Mouse (Mus musculus) cerebellum, adult 9-10 months (tissue): Measurements from ENCODE around the gene Rps16.

Experiments used
- DNase-seq: peaks from one replicate; pipeline ENCODE4 v3.0.0; 2022

The Rps16 gene

DNA sequence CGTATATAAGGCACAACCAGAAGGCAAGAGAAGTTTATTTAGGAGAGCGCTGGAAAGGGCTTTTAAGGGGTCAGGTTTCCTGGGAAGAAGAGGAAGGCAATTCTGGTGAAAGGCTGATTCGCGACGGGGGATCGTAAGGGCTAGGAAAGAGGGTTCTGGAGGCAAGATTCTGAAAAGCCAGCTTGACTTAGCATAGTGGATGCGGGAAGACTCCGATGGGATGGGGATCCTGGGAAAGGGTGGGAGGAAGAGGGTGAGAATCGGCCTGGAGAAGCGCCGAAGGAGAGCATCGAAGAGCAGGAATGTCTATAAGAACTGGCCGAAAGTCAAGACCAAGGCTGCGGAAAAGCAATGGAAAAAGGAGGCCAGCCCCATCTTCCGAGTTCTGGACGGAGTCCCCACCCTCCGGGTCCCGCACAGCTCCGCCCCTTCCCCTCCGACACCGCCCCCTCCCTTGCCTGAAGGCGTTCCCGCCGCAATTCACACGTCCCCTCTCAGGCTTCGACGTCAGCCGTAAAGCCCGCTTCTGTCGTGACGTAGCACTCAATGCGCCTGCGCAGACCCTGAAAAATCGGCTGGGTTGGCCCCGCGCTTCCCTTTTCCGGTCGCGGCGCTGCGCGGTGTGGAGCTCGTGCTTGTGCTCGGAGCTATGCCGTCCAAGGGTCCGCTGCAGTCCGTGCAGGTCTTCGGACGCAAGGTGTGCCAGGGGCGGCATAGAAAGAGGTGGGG, at the start of gene Rps16:
Rps16 (plus strand) TSS at position 498 of the 729 bp plus-strand sequence.
- DNase-seq = peak; percentile 96

DNA sequence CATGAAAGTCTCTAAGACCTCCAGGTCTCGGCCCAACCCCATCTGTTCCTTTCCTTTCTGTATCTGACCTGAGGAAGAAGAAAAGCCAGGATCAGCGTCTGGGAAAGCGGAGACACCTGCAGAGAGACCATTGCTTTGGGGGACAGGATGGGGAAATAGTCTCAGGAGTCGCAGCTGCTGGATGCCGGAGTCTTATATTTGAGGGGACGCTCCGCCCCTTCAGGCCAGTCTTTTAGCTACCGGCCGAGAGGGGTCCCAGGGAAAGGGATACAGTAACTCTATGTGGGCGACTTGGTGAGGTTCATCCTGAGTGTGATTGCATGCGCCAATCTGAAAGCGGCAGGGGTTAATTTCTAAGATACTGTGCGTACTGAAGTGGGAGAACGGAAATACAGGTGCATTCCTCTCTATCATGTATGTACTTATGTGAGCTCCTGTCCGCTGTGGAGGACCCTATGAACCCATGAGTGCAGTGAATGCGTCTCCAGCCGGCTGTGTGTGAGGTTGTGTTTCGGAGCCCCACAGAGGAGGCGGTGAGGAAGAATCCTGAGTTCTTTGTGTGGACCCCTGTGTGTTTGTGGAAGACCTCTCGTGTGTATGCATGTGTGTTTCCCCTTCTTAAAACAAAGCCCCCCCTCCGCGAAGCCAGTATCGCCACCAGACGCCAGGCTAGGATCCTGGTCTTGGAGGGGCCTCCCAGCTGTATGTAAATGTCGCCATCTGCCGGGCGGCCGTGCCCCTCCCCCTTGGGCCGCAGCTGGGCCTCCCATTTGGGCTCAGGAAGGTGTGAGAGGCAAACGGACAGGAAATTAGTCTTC, 48.6 kb upstream of the Rps16 start, which contains the start of gene Dll3:
Dll3 (minus strand) TSS at position 623 of the 818 bp plus-strand sequence.
- DNase-seq = no peak

DNA sequence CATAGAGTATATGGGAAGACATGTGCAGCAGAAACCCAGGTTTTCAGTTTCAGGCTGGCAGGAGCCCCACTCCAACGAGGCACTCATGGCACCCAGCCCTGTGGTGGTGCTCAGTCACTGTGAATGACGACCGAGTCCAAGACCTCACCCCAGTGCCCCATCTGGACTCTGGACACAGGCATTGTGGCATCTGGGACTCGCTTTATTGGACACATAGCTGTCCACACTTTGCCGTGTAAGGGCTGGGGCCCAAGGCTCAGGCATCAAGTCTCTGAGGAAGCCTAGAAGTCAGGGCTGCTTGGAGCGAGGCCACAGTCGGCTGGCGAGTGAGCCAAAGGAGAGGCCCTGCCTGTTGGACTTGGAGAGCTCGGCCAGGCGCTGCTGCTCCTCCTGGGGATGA, 44.8 kb upstream of the Rps16 start:
- no peak for DNase-seq

DNA sequence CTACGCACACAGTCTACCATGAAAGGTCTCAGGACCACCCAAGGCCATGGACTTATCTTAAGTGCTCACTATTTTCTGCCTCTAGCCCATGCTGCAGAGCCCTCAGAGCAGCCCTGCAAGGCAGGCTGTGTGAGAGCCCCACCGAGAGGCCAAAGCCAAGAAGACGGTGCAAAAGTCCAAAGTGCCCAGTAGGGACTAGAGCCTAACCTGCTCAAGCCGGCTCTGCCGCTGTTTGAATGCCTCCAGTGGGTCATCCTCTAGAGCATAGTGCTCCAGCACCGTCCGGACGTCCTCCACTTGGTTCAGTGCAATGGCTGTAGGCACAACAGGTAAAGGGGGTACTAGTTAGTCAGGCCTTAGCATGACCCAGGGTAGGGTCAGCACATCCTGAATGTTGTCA, 44.2 kb upstream of the Rps16 start:
- DNase-seq = no peak

DNA sequence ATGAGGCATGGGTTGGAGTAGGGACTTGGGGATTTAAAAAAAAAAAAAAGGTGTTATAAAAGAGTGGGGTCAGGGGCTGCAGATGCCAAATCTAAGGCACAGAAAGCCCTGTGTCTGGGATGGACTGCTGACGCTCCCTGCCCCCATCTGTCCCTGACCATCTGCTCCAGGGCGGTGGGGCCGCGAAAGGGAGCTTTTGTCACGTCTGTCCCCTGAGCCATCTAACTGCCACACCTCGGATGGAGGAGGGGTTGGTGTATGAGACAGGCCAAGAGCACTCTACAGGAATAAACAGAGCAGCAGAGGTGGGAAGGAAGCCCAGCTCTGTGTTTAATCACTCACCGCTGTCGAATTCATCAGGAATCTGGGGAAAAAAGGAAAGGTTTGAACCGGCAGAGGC, 40.7 kb upstream of the Rps16 start:
- DNase-seq = no peak

DNA sequence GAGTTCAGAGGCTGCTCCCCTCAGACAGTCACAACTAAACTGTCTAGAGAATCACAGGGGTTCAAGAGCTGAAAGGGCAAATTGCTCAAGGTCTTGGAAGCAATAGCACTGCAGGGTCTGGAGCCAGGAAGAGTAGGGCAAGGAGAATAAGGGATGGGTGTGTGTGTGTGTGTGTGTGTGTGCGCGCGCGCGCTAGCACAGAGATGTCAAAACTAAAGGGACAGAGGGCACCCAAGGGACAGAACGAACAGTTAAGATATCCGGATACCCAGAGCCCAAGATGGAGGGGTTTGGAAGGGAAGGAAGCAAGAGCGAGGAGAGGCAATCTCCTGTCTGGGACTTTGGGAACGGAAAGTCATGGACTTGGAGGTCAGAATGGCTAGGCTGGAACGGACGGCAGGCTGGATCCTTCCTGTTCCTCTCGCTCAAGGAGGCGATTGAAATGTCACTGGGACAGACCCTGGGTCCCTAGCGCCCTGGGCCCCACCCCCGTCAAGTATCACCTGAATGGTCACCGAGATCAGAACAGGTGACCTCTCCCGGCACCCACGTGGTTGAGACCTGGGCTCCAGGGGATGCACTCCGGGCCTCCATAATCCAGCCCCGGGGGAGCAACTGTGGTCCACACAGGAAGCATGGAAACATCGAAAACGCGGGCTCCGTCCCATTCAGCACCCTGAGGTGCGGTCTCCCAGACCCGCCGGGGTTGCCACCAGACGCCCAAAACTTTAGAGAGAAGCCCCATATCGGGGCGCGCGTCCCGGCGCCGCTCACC, 39.1 kb upstream of the Rps16 start:
- peak; percentile 22 for DNase-seq

DNA sequence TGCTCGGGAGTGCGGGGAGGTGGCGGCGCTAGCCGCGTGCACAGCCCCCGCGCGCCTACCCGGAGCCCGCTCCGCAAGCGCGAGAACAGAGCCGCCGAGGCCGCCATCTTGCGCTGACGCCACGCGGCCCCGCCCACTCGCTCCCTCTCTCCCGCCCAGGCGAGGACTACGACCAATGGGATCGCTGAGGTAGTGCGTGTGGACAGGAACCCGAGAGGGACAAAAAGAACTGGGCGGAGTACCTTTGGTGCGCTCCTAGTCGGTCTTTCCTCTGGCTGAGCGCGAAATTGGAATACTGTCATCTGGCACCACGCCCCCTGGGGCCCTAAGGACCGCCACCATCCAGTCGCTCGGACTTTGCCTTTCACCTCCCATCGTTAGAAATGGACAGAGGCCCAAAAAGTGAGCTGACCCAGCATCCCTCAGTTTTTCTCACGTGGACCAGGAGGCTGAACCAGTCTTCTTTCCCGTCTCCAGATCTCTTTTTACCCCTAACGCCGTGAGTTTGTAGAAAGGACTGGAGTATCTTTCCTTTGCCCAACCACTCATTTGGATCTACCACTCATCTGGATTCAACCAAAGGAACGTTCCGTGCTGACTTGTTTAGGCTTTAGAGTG, 38.4 kb upstream of the Rps16 start, which contains the start of gene Timm50:
Timm50 (minus strand) TSS at position 147 of the 618 bp plus-strand sequence.
- DNase-seq = peak; percentile 97

DNA sequence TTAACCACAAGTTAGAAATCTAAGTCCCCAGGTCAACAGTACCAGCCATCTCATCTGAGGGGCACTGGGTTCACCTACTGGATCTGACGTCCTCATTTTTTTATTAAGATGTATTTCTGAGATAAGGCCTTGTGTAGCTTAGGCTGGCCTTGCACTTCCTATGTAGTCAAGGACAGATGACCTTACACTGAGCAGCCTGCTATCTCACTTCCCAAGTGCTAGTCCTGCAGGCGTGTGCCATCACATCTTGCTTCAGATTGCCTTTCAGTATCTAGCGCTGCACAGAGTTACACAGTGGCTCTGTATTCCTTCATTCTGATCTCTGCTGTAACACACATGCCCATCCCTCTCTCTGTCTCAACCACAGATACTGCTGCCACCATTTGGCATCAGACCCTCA, 32.4 kb upstream of the Rps16 start:
- no peak for DNase-seq

DNA sequence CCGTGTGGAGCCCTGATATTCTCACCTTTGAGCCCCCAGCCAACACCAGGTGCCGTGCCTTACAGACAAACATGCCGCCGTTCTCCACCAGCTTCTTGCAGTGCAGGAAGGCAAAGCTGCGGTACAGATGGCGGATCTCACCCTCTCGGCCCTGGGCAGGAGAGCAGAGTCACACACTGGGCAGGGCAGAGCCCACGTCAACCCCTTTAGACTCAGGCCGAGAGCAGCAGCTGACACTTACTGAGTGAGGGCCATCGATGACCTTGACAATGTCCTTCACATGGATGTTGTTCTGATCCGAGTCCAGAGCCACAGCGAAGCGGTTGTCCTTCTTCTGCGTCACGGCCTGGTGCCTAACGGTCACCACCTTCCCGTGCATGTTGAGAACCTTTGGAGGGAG, 31.7 kb upstream of the Rps16 start:
- no peak for DNase-seq

DNA sequence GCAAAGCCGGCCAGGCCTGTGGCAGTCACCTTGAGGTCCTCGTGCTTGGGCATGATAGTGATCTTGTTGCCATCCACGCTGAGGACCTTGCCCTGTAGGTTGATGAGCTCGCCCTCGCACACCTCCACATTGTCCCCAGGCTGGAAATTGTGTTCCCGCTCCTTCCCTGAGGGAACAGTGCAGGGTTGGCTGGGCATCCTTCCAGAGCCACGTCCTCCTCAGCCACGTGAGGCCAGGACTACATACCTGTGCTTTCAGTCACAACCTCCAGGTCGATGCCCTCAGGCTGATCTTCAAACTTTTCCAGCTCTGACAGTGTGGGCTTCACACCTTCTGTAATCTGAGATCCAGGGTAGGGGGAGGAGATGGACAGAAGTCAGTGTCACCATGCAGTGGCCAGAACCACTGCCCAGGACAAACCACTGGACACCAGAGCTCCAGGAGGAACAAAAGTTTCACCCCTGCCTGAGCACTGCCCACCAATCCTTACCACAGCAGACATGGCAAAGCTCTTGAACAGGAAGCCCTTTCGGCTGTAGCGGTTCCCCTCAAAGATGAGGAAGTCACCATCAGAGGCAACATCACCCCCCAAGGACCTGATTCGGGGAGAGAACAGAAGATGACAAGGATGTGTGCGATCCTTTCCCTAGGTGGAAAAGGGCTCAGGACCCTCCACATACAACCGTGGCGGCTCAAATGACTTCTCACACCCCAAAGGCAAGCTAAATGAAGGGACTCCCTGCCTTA, 28.3 kb upstream of the Rps16 start:
- no peak for DNase-seq

DNA sequence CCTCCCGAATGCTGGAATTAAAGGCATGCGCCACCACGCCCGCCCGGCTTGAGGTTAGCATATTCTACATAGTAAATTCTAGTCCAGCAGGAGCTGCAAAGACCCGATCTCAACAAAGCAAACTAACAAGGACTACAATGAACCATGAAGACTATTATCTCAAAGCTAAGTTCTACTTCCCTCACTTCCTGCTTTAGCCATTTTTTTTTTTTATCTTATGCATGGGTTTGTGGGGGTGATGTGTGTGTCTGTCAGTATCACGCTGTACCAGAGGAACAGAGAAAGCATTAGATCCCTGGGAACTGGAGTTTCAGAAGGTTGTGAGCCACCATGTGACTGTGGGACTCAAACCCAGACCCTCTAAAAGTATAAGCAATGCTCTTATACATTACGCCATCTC, 25.2 kb upstream of the Rps16 start:
- DNase-seq = no peak

DNA sequence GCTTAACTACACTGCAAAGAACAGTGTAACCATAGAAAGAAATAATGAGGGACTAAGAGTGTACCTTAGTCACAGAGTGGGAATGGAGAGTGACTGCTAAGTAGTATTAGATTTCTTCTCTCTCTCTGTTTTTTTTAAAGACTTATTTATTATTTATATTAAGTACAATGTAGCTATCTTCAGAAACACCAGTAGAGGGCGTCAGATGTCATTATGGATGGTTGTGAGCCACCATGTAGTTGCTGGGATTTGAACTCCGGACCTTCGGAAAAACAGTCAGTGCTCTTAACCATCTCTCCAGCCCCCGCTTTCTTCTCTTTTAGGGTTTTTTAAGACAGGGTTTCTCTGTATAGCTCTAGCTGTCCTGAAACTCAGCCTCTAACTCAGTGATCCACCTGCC, 24.0 kb upstream of the Rps16 start:
- DNase-seq = no peak

DNA sequence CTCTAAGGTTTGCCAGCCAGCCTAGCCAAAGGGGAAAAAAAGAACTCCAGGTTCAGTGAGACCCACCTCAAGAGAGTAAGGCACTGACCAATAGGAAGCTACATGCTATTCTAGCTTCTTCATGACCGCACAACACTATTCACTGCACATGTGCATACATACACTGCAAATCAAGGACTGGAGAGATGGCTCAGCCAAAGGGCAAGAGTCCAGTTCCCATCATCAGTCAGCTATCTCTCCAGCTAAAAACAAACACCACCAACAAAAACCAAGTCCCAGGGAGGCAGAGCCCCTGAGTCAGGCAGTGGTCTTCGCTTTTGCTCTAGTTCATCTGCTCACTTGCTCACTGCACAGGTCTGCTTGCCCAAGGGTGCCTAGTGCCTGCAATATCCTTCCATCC, 22.2 kb upstream of the Rps16 start:
- no peak for DNase-seq

DNA sequence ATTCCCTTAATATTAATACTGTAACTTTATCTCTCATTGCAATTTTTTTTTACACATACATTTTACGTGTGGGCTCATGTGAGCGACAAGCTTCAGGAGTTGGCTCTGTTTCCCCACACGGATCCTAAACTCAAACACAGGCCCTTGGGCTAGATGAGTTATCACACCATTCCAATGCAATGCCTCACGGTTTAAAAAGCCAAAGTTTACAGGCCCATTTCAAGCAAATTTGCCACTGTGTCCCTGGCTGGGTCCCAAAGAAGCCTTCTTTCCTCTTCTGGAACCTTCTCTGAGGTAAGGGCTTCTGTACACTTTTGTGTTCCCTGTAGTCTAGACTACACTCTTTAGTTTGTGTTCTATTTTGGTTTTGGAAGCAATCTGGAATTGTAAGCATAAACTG, 15.9 kb upstream of the Rps16 start:
- DNase-seq = no peak

DNA sequence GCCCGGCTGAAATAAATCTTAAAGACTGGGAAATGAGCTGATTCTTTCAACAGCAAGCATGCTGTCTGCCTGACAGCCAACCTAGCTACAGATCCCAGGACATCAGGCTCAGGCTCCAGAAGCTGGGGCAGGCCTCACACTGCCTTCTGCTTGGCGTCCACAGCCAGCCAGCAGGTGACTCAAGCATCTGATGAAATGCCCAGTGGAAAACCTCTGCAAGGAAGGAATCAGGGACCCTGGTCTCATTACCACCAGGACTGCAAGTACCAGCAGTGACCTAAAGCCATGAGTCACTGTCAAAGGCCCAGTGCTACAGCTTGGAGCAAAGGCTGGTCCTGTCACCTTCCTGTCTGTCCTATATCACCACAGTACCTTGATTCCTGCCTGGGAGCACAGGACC, 15.0 kb upstream of the Rps16 start:
- DNase-seq = no peak

DNA sequence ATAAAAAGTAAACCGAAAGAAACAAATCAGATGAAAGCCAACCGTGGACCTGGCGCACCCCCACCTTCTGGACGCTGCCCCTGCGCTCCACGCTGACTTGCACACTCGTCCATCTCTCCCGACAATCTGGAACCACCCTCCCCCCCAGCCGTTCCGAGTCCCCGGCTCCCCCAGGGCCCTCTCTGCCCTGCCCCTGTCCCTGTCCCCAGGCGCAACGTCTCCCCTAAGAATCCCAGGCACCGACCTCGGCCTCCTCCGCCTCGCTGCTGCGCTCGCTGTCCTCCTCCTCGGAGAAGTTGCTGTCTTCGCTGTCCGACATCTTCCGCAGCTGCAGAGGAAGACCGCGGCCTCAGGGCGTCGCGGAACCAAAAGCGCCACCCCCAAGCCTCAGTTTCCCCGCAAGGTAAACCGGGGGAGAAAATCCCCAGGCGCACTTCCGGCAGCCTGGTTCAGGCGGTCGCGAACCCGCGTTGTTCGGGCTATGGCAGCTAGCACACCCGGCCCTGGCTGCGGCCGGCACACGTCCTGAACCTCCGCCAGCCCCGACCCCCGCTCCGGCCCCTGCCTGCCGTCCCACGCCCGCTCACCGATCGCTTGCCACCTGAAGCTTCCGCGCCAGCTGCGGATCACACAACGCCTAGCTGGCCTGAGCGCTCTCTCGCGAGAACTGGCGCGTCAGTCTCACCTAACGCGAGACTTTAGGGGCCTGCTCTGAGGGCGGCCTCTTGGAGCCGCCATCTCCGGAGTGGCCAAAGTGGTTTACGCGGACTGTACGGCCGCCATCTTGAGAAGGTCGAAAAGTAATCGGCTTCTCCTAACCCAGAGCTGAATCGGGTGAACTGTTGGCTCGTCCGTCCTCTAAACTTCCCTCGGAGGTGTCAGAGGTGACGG, 12.1 kb upstream of the Rps16 start, which contains the start of gene Supt5:
Supt5 (minus strand) TSS at position 639 of the 891 bp plus-strand sequence.
- peak; percentile 97 for DNase-seq

DNA sequence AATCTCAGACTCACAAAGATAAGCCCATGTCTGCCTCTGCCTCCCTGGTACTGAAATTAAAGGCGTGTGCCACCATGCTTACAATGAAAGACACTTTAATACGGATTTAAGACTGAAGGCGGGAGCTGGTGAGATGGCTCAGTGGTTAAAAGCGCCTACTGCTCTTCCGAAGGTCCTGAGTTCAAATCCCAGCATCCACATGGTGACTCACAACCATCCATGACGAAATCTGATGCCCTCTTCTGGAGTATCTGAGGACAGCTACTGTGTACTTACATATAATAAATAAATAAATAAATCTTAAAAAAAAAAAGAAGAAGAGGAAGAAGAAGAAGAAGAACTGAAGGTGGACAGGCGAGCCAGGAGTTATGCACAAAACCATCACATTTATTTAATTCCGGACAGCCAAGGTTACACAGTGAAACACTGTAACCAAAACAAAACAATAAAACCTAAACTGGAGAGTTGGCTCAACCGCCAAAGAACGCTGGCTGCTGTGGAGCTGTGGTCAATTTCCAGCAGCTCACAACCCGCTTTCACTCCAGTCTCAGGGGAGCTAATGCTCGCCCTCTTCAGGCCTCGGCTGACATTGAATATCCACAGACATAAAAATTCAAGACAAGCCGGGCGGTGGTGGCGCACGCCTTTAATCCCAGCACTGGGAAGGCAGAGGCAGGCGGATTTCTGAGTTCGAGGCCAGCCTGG, 11.1 kb upstream of the Rps16 start:
- peak; percentile 65 for DNase-seq

DNA sequence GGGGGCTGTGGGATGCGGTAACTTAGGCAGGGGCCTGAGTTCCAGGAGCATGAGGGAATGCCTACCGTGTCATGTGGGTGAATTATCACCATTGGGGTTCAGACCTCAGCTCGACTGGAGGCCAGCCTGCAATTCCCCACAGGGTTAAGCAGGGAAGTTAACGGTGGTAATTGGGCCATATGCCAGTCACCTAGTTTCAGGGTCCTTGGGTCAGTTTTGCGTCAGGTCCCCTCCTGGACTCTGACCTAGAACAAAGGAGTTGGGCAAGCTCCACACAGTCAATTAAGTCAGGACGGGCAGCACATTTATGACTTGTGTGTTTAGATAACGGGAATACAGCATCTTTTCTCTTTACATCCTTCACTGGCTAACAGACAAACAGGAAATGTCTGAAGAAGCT, 9.1 kb upstream of the Rps16 start:
- no peak for DNase-seq

DNA sequence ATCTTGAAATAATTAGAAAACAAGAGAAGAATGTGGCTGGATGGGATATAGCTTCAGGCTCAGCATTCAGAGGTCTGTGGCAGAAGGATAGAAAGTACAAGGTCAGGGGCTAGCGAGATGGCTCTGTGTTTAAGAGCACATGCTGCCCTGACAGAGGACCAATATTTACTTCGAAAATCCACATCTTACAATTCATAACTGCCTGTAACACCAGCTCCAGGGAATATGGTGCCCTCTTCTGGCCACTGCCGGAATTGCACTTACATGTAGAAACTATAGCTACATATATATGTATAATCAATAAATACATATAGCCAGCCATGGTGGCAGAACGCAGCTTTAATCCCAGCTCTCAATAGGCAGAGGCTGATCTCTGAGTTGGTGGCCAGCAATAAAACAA, 5.8 kb upstream of the Rps16 start:
- peak; percentile 77 for DNase-seq

DNA sequence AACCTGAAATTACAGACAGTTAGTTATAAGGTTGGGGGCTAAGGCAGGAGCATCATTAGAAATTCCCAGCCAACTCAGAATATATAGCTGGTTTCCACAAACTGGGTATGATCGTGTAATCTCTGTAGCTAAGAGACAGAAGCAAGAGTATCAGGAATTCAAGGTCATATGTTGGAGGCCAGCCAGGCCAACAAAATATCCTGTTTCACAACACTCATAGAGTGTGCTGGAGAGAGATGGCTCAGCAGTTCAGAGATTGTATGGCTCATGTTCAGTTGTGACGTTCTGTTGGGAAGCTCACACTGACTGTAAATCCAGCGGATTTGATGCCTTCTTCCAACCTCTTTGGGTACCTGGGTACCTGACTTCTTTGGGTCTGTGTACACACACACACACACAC, 2.7 kb upstream of the Rps16 start:
- DNase-seq = no peak
